Comparison of ENCODE assay signal across 22 mouse cellular contexts in genomic region chr4:154144712-154145111, GRCm38 (mm10). TPM values are rescaled to one million over a fixed set of nuclear protein-coding genes. Genes with fewer than 3 reads are reported as not detected.
"Had no signal": no experiment of that assay in that cellular context is flagged by ENCODE, and none has a peak within 500 bp of the region (broad histone marks: within the 10 kb centered on the region; RNA-seq: fewer than 3 reads in every experiment).

No protein-coding gene starts in this region.

- H3K27ac ChIP-seq: limb, embryonic 10.5 days; limb, embryonic 13.5 days; liver, embryonic 12.5 days; liver, embryonic 15.5 days; lung, embryonic 15.5 days; macrophage; midbrain, embryonic 12.5 days had no signal

- ATAC-seq: intestine, embryonic 16.5 days; liver, embryonic 12.5 days; midbrain, embryonic 16.5 days had no signal

- H3K4me3 ChIP-seq: limb, embryonic 10.5 days; limb, embryonic 13.5 days; liver, embryonic 12.5 days; liver, embryonic 15.5 days; lung, embryonic 15.5 days; midbrain, embryonic 12.5 days had no signal

- DNase-seq: kidney, adult 18-20 months; kidney, adult 9 months; kidney, postnatal 14 days; kidney, postnatal 4 days; layer of hippocampus, adult 9-11 months; layer of hippocampus, postnatal 36 days; liver; lung, adult 18-20 months; thymus, adult 2 months; thymus, postnatal 14 days; thymus, postnatal 4 days had no signal

- H3K4me2 ChIP-seq: limb, embryonic 13.5 days; liver, embryonic 15.5 days; lung, embryonic 15.5 days; midbrain, embryonic 12.5 days had no signal

- H3K9me3 ChIP-seq: limb, embryonic 10.5 days; limb, embryonic 13.5 days; liver, embryonic 12.5 days; liver, embryonic 15.5 days; lung, embryonic 15.5 days; midbrain, embryonic 12.5 days had no signal

- H3K9ac ChIP-seq: limb, embryonic 13.5 days; liver, embryonic 12.5 days; liver, embryonic 15.5 days; lung, embryonic 15.5 days; midbrain, embryonic 12.5 days had no signal

RNA-seq across cellular contexts. Expression of gene Trp73, which starts 4.7 kb away (rescaled TPM):
- total RNA-seq: megakaryocyte, adult 5-6 weeks had no signal
- polyA plus RNA-seq: liver, embryonic 15.5 days; macrophage; neural tube, embryonic 14.5 days had no signal

RNA-seq across cellular contexts. Expression of gene Megf6, which starts 25.8 kb away (rescaled TPM):
- polyA plus RNA-seq: macrophage had no signal
